Mouse (Mus musculus) liver, embryonic 12.5 days (tissue): ENCODE measurements around the gene Spata3. TPM values are rescaled to one million over a fixed set of nuclear protein-coding genes. Genes with fewer than 3 reads are reported as not detected.

ENCODE experiments used
- ATAC-seq: fragments of 200-750 bp; cut with Nextera tagmentation; 2 replicates; pipeline ENCODE4 v1.8.0; 2017; ENCODE audit warnings: moderate number of reproducible peaks, mild to moderate bottlenecking, moderate library complexity
- H3K27ac ChIP-seq: fragments of 300-500 bp; sonication (generic); 2 replicates; pipeline ENCODE4 v1.5.1; 2016; ENCODE audit warnings: mild to moderate bottlenecking
- H3K27me3 ChIP-seq: fragments of 300-500 bp; sonication (generic); replicated peaks from 2 replicates; pipeline ENCODE4 v1.6.1; 2016; ENCODE audit warnings: mild to moderate bottlenecking, moderate library complexity
- H3K36me3 ChIP-seq: fragments of 300-500 bp; sonication (generic); 2 replicates; pipeline ENCODE4 v1.6.1; 2016; ENCODE audit warnings: mild to moderate bottlenecking, moderate library complexity
- H3K4me1 ChIP-seq: fragments of 300-500 bp; sonication (generic); 2 replicates; pipeline ENCODE4 v1.6.1; 2016
- H3K4me2 ChIP-seq: fragments of 300-500 bp; sonication (generic); 2 replicates; pipeline ENCODE4 v1.6.1; 2016; ENCODE audit warnings: mild to moderate bottlenecking, moderate library complexity
- H3K4me3 ChIP-seq: fragments of 300-500 bp; sonication (generic); 2 replicates; pipeline ENCODE4 v1.5.1; 2016; ENCODE audit warnings: mild to moderate bottlenecking, moderate library complexity
- H3K9ac ChIP-seq: fragments of 300-500 bp; sonication (generic); 2 replicates; pipeline ENCODE4 v1.6.1; 2016; ENCODE audit warnings: mild to moderate bottlenecking, moderate library complexity
- H3K9me3 ChIP-seq: fragments of 300-500 bp; sonication (generic); replicated peaks from 2 replicates; pipeline ENCODE4 v1.6.1; 2016; ENCODE audit warnings: mild to moderate bottlenecking, moderate library complexity
- WGBS: fragments of 180-500 bp; shearing (Covaris S2); methylation state at CpG from one replicate; pipeline ENCODE4 v1.1.7; 2016; ENCODE audit not compliant: insufficient replicate concordance; 5-methylcytosine and 5-hydroxymethylcytosine counted together
- polyA plus RNA-seq: library from polyadenylated mRNA; unstranded; fragments of >200 nt; fragmentation: Nextera tagmentation; extraction: Ambion mirVana; gene quantifications from 2 replicates; pipeline ENCODE4 v1.2.1, GENCODE M21; 2016

Spata3 gene
- polyA plus RNA-seq, 1 experiment from 2014 or later: 0.19 TPM

DNA sequence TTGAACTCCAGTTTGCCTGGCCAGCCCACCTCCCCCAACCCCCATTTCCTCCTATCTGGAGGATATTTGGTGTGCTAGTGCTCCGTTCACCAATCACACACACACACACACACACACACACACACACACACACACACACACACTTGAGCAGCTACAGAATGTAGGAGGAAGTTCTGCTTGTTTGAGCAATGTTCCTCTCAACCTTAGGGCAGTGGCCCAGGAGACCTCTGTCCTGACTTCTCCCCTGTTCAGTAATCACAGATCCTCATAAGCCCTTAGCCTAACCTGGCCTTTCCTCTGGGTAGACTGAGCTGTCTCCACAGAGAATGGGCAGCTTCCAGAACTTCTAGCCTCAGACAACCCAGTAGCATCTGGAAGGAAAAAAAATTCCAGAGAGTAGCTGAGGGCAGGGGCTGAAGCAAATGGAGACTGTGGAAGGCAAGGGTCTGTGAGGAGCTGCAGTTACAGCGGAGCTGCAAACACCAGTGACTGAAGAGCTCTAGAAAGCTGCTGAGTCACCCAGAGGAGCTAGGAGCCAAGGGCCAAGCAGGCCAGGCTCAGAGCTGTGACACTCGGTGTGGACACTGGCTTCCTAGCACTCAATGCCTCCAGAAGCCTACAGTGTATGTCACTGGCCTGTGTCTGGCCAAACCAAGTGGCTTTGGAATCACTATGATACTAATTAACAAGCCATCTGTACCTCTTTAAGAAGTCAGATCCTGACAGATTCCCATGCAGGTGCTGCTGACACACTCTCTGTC is 21.8 kb downstream of the Spata3 start:
- 33% methylated on average over 3 of the region's 3 CpGs for WGBS
- no peak overlapping the region for H3K27ac ChIP-seq
- ATAC-seq: 0 out of 2 replicates have a peak, but pooled peaks have one; percentile 46
- H3K36me3 ChIP-seq: no peaks in the 10 kb centered on the region
- H3K9me3 ChIP-seq: no peaks in the 10 kb centered on the region
- no peak overlapping the region for H3K4me3 ChIP-seq
- peaks cover 15% of the 10 kb centered on the region for H3K27me3 ChIP-seq
- no peak overlapping the region for H3K4me2 ChIP-seq
- no peak overlapping the region for H3K9ac ChIP-seq
- peaks cover 11% of the 10 kb centered on the region for H3K4me1 ChIP-seq

DNA sequence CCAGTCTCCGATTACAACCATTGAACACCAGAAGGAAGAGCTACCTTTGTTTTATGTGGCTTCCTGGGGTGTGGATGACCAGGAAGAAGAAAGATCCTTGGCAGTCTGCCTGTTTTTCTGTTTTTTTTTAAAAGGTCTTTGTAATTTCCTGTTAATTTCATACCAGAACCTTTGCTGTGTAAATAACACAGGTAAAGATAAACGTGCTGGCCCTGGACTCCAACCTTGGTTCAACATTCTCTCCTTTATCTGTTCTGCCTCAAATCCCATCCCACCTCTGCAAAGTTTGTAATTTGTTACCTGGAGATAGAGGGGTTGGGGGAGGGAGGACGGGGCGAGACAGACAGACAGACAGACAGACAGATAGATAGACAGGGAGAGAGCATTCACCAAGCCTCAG is 23.5 kb downstream of the Spata3 start:
- Histone ChIP-seq H3K4me2 (no peak overlapping the region), H3K36me3 (no peaks in the 10 kb centered on the region), H3K27me3 (peaks cover 32% of the 10 kb centered on the region), H3K9ac (no peak overlapping the region), H3K9me3 (no peaks in the 10 kb centered on the region), H3K4me3 (no peak overlapping the region), H3K27ac (no peak overlapping the region), H3K4me1 (peaks cover 11% of the 10 kb centered on the region)
- no peak for ATAC-seq
- whole genome bisulfite sequencing: 43% methylated on average over 4 of the region's 4 CpGs

DNA sequence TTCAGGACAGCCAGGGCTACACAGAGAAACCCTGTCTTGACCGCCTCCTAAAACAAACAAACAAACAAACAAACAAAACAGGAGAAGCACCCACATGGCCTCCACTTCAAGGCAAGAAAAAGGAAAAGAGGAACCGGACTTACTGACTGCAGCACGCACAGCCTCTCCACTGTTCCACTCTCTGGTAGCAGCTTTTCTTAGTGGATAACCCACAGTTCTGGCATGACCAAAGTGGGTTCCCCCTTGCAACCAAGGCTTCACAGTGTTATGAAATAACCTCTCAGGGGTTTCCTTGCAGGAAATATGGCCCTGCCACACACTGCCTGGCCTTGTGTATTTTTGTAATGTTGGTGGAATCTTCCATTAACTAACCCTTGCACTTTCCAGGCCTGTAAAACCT is 24.2 kb downstream of the Spata3 start:
- WGBS: 62% methylated on average over 3 of the region's 3 CpGs

DNA sequence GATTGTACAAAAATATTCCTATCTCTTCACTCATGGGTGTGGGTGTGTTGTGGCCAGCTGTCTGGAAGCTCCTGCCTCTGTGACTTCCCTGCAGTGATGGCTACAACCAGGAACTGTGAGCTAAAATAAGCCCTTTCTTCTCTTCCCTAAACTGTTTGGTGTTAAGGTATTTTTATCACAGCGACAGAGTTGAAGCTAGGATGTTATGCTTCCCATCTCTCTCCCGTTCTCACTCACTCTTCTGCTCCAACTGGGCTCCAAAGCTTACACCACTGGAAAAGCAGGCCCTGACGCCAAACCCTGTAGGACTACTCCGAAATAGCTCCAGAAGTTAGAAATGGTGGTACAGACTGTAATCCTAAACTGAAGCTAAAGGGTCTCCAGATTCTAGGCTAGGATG is 28.4 kb downstream of the Spata3 start:
- H3K4me2 ChIP-seq: no peak overlapping the region
- no peak overlapping the region for H3K9ac ChIP-seq
- H3K4me1 ChIP-seq: no peaks in the 10 kb centered on the region
- WGBS: 36% methylated on average over 4 of the region's 4 CpGs
- H3K27ac ChIP-seq: no peak overlapping the region
- peaks cover 5% of the 10 kb centered on the region; the same call in 1 of the 2 replicates for H3K36me3 ChIP-seq
- ATAC-seq: no peak
- H3K27me3 ChIP-seq: peaks cover 74% of the 10 kb centered on the region
- H3K9me3 ChIP-seq: no peaks in the 10 kb centered on the region
- no peak overlapping the region for H3K4me3 ChIP-seq

More for the DNA sequence above, 24.2 kb downstream of the Spata3 start:
- peaks cover 39% of the 10 kb centered on the region for H3K27me3 ChIP-seq
- no peak overlapping the region for H3K27ac ChIP-seq
- H3K4me3 ChIP-seq: no peak overlapping the region
- H3K9ac ChIP-seq: no peak overlapping the region
- H3K9me3 ChIP-seq: no peaks in the 10 kb centered on the region
- no peaks in the 10 kb centered on the region for H3K36me3 ChIP-seq
- no peak for ATAC-seq
- no peak overlapping the region for H3K4me2 ChIP-seq
- H3K4me1 ChIP-seq: peaks cover 11% of the 10 kb centered on the region

DNA sequence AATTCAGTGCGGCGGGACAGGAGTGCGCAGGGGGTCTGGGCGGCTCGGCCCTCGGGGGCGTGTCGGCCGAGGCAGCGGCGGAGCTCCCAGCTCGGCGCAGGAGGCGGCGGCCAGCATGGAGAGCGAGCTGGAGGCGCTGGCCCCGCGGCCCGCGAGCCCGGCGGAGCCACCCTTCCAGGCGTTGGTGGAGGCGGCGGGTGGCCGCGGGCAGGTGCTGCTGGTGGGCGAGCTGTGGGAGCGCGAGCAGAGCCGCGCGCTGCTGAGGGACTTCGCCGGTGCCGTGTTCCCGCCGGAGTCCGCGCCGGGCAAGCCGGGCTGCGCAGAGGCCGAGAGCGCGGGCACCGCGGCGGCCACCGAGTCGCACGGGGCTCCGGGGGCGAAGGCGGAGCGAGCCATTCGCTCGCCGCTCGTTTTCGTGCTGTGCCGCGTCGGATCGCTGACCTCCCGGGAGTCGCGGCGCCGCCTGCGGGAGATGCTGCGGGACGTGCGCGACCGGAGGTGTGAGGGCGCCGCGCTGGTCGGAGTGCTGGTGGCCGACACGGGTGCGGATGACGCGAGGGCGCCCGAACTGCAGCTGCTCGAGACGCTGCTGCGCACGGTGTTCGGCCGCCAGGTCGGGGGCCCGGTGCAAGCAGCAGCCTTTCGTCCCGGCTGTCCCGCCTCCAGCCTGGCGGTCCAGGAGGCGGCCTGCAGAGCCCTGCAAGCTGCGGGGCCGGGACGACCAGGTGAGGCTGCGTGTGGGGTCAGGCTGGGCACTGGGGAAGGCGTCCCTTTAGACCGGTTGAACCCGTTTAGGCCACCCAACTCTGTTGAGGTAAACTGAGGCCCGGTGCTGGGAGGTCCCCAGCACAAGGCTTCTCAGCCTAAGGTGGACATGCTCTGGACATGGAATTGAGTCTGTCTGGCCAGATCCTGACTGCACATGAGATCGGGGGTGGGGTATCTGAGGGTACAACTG is 29.5 kb downstream of the Spata3 start, which contains the start of gene 2810459M11Rik:
Gene 2810459M11Rik, plus strand, starts transcription at position 16 of the 958 bp plus-strand sequence.
- ATAC-seq: no peak; the same call in none of the 2 replicates
- H3K27ac ChIP-seq: peak within 1 kb of the TSS; percentile 45
- H3K9me3 ChIP-seq: no peaks in the 10 kb centered on the region
- WGBS: 1% methylated on average over 105 of the region's 110 CpGs
- peak within 1 kb of the TSS; percentile 57 for H3K9ac ChIP-seq
- H3K36me3 ChIP-seq: peaks cover 9% of the 10 kb centered on the region
- peaks cover 72% of the 10 kb centered on the region for H3K27me3 ChIP-seq
- H3K4me1 ChIP-seq: no peaks in the 10 kb centered on the region
- peak within 1 kb of the TSS; percentile 71 for H3K4me2 ChIP-seq
- H3K4me3 ChIP-seq: peak within 1 kb of the TSS; percentile 56

DNA sequence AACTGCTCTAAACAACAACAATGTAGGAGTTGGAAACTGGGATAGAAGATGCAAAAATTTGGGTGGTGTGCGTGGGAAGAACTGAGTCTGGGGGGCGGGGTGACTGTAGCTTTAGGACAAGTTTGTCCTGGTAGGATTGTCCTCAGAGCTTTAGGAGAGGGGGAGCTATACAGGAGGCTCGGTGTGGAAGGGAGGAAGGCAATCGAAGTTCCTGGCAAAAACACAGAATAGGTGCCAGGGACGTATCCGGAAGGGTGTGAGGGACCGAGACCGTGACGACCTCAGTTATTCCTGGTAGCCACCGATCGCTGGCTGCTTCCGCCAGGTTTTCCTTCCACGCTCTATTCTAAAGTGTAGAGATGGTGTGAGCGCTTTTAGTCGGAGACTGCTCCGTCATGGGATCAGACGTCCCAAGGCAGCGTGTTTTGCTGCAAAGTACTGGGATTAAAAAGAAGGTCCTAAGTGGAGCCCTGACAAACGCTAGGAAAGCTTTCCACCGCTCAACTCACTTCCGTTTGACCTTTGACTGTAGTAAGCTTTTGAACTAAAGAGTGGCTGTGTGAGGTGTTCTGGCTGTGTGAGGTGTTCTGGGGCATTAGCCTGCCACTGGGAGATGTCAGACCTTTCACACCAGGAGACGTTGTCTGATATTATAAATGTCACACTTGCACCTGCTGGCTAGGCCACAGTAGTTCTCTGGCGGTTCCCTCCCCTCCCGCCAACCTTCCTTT is 30.4 kb downstream of the Spata3 start:
- Histone ChIP-seq H3K4me1 (no peaks in the 10 kb centered on the region), H3K4me3 (peak overlapping the region; percentile 56), H3K9ac (peak overlapping the region; percentile 57; the same call in 1 of the 2 replicates), H3K4me2 (peak overlapping the region; percentile 71), H3K36me3 (peaks cover 9% of the 10 kb centered on the region), H3K9me3 (no peaks in the 10 kb centered on the region), H3K27me3 (peaks cover 71% of the 10 kb centered on the region), H3K27ac (peak overlapping the region; percentile 45; the same call in 1 of the 2 replicates)
- WGBS: 12% methylated on average over 24 of the region's 24 CpGs
- ATAC-seq: peak; percentile 33

DNA sequence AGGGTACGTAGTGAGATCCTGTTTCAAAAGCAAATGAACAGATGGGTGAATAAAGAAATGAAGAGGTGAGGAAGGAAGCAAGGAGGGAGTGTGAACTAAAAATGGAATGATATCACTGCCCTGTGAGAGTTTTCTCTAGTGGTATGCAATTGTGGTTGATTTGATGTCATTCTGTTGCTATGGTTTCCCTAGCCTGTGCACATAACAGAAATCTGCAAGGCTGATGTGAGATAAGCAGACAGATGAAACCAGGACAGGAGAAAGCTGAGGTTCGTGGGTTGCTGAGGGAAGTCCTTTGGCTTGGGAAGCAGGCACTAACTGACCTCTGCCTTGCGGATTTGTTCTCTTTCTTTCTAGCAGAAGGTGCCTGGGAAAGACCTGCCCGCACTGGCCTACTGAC is 31.6 kb downstream of the Spata3 start:
- H3K4me2 ChIP-seq: 0 out of 2 replicates have a peak overlapping the region, but pooled peaks have one; percentile 71
- no peak for ATAC-seq
- H3K4me1 ChIP-seq: no peaks in the 10 kb centered on the region
- WGBS: 54% methylated on average over 4 of the region's 4 CpGs
- H3K9ac ChIP-seq: no peak overlapping the region
- H3K27ac ChIP-seq: no peak overlapping the region
- no peak overlapping the region for H3K4me3 ChIP-seq
- no peaks in the 10 kb centered on the region for H3K9me3 ChIP-seq
- peaks cover 68% of the 10 kb centered on the region for H3K27me3 ChIP-seq
- peaks cover 9% of the 10 kb centered on the region for H3K36me3 ChIP-seq

DNA sequence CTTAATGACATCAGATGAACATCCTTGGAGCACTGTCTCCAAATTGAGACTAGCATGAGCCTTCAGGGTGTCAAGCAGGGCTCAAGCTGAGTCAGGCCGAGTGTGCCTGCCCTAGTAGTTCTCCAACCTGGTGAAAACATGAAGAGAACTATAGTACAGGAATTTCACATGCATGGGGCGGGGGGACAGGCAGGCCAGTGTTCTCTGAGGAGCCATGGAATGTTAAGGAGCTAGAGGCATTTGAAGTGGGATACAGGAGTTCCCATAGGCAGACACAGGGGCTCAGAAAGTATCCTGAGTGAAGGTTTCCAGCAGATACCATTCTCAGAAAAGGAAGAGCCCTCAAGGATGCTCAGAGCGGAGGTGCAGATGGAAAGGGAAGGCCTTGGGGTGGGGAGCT is 32.1 kb downstream of the Spata3 start:
- no peak overlapping the region for H3K4me3 ChIP-seq
- no peak overlapping the region for H3K9ac ChIP-seq
- no peaks in the 10 kb centered on the region for H3K9me3 ChIP-seq
- no peak overlapping the region for H3K4me2 ChIP-seq
- WGBS: 52% methylated on average over 3 of the region's 3 CpGs
- ATAC-seq: no peak
- peaks cover 68% of the 10 kb centered on the region for H3K27me3 ChIP-seq
- H3K4me1 ChIP-seq: no peaks in the 10 kb centered on the region
- peaks cover 9% of the 10 kb centered on the region for H3K36me3 ChIP-seq
- H3K27ac ChIP-seq: no peak overlapping the region

DNA sequence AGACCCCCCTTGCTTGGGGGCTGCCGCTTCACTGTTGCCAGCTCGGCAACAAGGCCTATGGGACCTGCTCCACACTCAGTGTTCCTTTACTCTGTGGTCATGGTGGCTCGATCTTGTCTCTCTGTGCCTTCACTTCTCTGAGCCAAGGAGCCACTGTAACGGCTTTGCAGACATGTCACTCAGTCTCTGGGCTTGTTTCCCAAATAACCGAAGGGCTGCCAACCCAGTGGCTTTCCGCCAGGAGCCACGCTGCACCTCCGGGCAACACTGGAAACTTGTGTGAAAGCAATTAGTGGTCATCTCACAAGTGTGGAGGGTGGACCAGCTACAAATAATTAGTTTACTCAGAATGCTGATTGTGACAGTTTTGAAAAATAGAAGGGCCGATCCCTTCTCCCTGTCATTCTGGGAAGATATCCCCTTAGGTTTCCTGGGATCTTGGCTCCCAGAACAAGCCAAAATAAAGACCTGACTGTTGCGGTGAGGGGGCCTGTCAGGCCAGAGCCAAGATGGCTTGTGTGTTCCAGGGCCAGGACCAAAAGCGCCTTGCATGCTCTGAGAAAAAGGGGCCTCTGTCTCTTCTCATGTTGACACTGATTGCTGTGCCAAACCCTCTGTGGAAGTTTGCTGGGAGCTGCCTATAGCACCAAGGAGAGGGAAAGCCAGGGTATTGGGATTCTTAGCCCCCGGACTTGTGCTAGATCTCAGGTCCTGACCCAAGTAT is 36.7 kb downstream of the Spata3 start:
- WGBS: 72% methylated on average over 12 of the region's 12 CpGs
- Histone ChIP-seq H3K9ac (no peak overlapping the region), H3K4me1 (no peaks in the 10 kb centered on the region), H3K27me3 (peaks cover 22% of the 10 kb centered on the region), H3K4me3 (no peak overlapping the region), H3K4me2 (no peak overlapping the region), H3K36me3 (peaks cover 9% of the 10 kb centered on the region), H3K9me3 (no peaks in the 10 kb centered on the region), H3K27ac (no peak overlapping the region)
- ATAC-seq: no peak

DNA sequence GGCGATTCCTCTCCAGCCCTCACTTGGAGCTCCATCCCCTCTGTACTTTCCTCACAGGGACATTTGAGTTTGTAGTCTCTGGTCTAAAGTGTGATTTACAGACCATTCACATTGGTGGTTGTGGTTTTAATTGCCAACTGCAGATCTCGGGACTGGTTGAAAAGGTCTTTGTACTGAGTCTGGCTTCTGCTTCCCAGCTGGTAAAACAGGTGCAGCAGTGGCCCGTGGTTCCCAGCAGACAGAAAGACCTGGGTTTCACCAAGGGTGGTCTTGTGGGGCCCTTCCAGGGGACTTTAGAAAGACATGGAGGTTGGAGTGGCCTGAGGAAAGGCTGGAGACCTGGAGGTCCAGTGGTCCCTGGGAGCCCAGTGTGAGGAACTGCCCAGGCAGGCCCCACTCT is 38.3 kb downstream of the Spata3 start:
- H3K4me3 ChIP-seq: no peak overlapping the region
- peaks cover 6% of the 10 kb centered on the region for H3K36me3 ChIP-seq
- ATAC-seq: no peak
- peaks cover 12% of the 10 kb centered on the region; the same call in 1 of the 2 replicates for H3K27me3 ChIP-seq
- 51% methylated on average over 3 of the region's 3 CpGs for WGBS
- no peak overlapping the region for H3K9ac ChIP-seq
- no peaks in the 10 kb centered on the region for H3K9me3 ChIP-seq
- H3K4me2 ChIP-seq: no peak overlapping the region
- H3K4me1 ChIP-seq: peaks cover 11% of the 10 kb centered on the region
- no peak overlapping the region for H3K27ac ChIP-seq

DNA sequence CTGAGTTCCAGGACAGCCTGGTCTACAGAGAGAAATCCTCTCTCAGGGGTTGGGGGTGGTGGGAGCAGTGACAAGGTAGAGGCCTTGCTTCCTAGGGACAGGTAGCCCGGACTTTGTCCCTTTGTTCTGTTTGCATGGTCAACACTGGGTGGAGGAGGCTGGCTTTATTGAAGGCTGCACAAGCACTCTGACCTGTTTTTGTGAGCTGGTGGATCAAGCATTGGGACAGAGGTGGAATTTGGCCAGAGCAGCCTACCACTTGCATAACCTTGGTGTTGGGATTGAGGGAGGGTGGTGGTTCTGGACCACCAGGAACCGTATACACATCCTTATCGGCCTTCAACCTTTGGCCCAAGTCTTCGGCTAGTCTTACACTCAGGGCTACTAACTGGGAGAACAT is 39.7 kb downstream of the Spata3 start:
- Histone ChIP-seq H3K27ac (peak overlapping the region; percentile 69), H3K9me3 (no peaks in the 10 kb centered on the region), H3K9ac (no peak overlapping the region), H3K36me3 (no peaks in the 10 kb centered on the region; the same call in 1 of the 2 replicates), H3K4me1 (peaks cover 15% of the 10 kb centered on the region), H3K4me3 (no peak overlapping the region), H3K4me2 (no peak overlapping the region), H3K27me3 (peaks cover 12% of the 10 kb centered on the region; the same call in 1 of the 2 replicates)
- peak; percentile 66 for ATAC-seq
- WGBS: 64% methylated on average over 4 of the region's 4 CpGs
